Mouse (Mus musculus): ENCODE measurements around the gene Polr2g. TPM values are rescaled to one million over a fixed set of nuclear protein-coding genes. Genes with fewer than 3 reads are reported as not detected.
A peak's percentile ranks its signal among the peaks of the same experiment; 100 is the strongest.

The Polr2g gene
- polyA plus RNA-seq (2015; fragmentation: Nextera tagmentation; extraction: Ambion mirVana), result 136 and 140 TPM in 2 replicates

- Histone ChIP-seq H3K27me3 (ENCODE audit: control insufficient read depth, insufficient read depth, low read depth, low read length) (no peaks in the 10 kb centered on the region), H3K36me3 (ENCODE audit: control insufficient read depth, insufficient read depth, low read length) (peaks cover 16% of the 10 kb centered on the region), H3K4me2 (ENCODE audit: low read length) (peak within 1 kb of the TSS; percentile 93), H3K9ac (ENCODE audit: low read depth, low read length) (peak within 1 kb of the TSS; percentile 72), H3K4me1 (ENCODE audit: control insufficient read depth, insufficient read depth, low read length) (peaks cover 25% of the 10 kb centered on the region), H3K9me3 (replicated peaks; ENCODE audit: control insufficient read depth, low read length, poor library complexity, severe bottlenecking) (no peaks in the 10 kb centered on the region), H3K4me3 (ENCODE audit: low read depth, low read length) (peak within 1 kb of the TSS; percentile 68), H3K27ac (ENCODE audit: low read length) (peak within 1 kb of the TSS; percentile 60)
- ATAC-seq, result peak; percentile 75
- 2% methylated on average over 25 of the region's 25 CpGs for WGBS
These were observed at the start of gene Polr2g for GRCm38 (mm10) chr19:8798264-8798946. Gene Polr2g (minus strand): TSS chr19:8798577.

GRCm38 (mm10) chr19:8844371-8845129 lies 46.2 kb upstream of the Polr2g start:
- ATAC-seq, result no peak
- peaks cover 11% of the 10 kb centered on the region for H3K4me1 ChIP-seq (ENCODE audit: control insufficient read depth, insufficient read depth, low read length)
- H3K9me3 ChIP-seq (replicated peaks; ENCODE audit: control insufficient read depth, low read length, poor library complexity, severe bottlenecking), result no peaks in the 10 kb centered on the region
- peaks cover 28% of the 10 kb centered on the region for H3K36me3 ChIP-seq (ENCODE audit: control insufficient read depth, insufficient read depth, low read length)
- H3K27me3 ChIP-seq (ENCODE audit: control insufficient read depth, insufficient read depth, low read depth, low read length), result no peaks in the 10 kb centered on the region
- peak overlapping the region; percentile 39; the same call in 1 of the 2 replicates for H3K9ac ChIP-seq (ENCODE audit: low read depth, low read length)
- 53% methylated on average over 5 of the region's 5 CpGs for WGBS
- H3K4me3 ChIP-seq (ENCODE audit: low read depth, low read length), result no peak overlapping the region
- H3K4me2 ChIP-seq (ENCODE audit: low read length), result no peak overlapping the region
- H3K27ac ChIP-seq (ENCODE audit: low read length), result no peak overlapping the region

- H3K27me3 ChIP-seq (ENCODE audit: control insufficient read depth, insufficient read depth, low read depth, low read length), result no peaks in the 10 kb centered on the region
- H3K4me3 ChIP-seq (ENCODE audit: low read depth, low read length), result no peak overlapping the region
- H3K9me3 ChIP-seq (replicated peaks; ENCODE audit: control insufficient read depth, low read length, poor library complexity, severe bottlenecking), result no peaks in the 10 kb centered on the region
- WGBS, result 87% methylated on average over 6 of the region's 6 CpGs
- peaks cover 11% of the 10 kb centered on the region for H3K4me1 ChIP-seq (ENCODE audit: control insufficient read depth, insufficient read depth, low read length)
- H3K36me3 ChIP-seq (ENCODE audit: control insufficient read depth, insufficient read depth, low read length), result peaks cover 19% of the 10 kb centered on the region
- H3K4me2 ChIP-seq (ENCODE audit: low read length), result no peak overlapping the region
- H3K27ac ChIP-seq (ENCODE audit: low read length), result no peak overlapping the region
- ATAC-seq, result no peak
- H3K9ac ChIP-seq (ENCODE audit: low read depth, low read length), result no peak overlapping the region
These were observed 44.6 kb upstream of the Polr2g start for GRCm38 (mm10) chr19:8842961-8843360.

- Histone ChIP-seq H3K27me3 (ENCODE audit: control insufficient read depth, insufficient read depth, low read depth, low read length) (no peaks in the 10 kb centered on the region), H3K4me3 (ENCODE audit: low read depth, low read length) (peak overlapping the region; percentile 67), H3K9ac (ENCODE audit: low read depth, low read length) (peak overlapping the region; percentile 92), H3K27ac (ENCODE audit: low read length) (peak overlapping the region; percentile 95), H3K36me3 (ENCODE audit: control insufficient read depth, insufficient read depth, low read length) (peaks cover 7% of the 10 kb centered on the region), H3K4me1 (ENCODE audit: control insufficient read depth, insufficient read depth, low read length) (peaks cover 11% of the 10 kb centered on the region), H3K4me2 (ENCODE audit: low read length) (peak overlapping the region; percentile 87), H3K9me3 (replicated peaks; ENCODE audit: control insufficient read depth, low read length, poor library complexity, severe bottlenecking) (no peaks in the 10 kb centered on the region)
- WGBS, result 91% methylated on average over 7 of the region's 7 CpGs
- ATAC-seq, result no peak
These were observed 42.6 kb upstream of the Polr2g start for GRCm38 (mm10) chr19:8841012-8841411.

- no peaks in the 10 kb centered on the region for H3K9me3 ChIP-seq (replicated peaks; ENCODE audit: control insufficient read depth, low read length, poor library complexity, severe bottlenecking)
- peak overlapping the region; percentile 92 for H3K9ac ChIP-seq (ENCODE audit: low read depth, low read length)
- H3K27me3 ChIP-seq (ENCODE audit: control insufficient read depth, insufficient read depth, low read depth, low read length), result no peaks in the 10 kb centered on the region
- H3K27ac ChIP-seq (ENCODE audit: low read length), result peak overlapping the region; percentile 95
- peaks cover 5% of the 10 kb centered on the region for H3K36me3 ChIP-seq (ENCODE audit: control insufficient read depth, insufficient read depth, low read length)
- H3K4me2 ChIP-seq (ENCODE audit: low read length), result peak overlapping the region; percentile 87
- H3K4me1 ChIP-seq (ENCODE audit: control insufficient read depth, insufficient read depth, low read length), result peaks cover 11% of the 10 kb centered on the region
- peak; percentile 36 for ATAC-seq
- H3K4me3 ChIP-seq (ENCODE audit: low read depth, low read length), result peak overlapping the region; percentile 67
- WGBS, result 10% methylated on average over 29 of the region's 29 CpGs
These were observed 41.8 kb upstream of the Polr2g start for GRCm38 (mm10) chr19:8839908-8840791.

GRCm38 (mm10) chr19:8839103-8839907 lies 40.9 kb upstream of the Polr2g start, which contains the start of gene Gng3:
Gene Gng3 (minus strand): TSS chr19:8839194.
- Histone ChIP-seq H3K4me1 (ENCODE audit: control insufficient read depth, insufficient read depth, low read length) (peaks cover 11% of the 10 kb centered on the region), H3K9ac (ENCODE audit: low read depth, low read length) (peak within 1 kb of the TSS; percentile 92), H3K4me3 (ENCODE audit: low read depth, low read length) (peak within 1 kb of the TSS; percentile 67), H3K36me3 (ENCODE audit: control insufficient read depth, insufficient read depth, low read length) (peaks cover 11% of the 10 kb centered on the region), H3K27ac (ENCODE audit: low read length) (peak within 1 kb of the TSS; percentile 95), H3K4me2 (ENCODE audit: low read length) (peak within 1 kb of the TSS; percentile 87), H3K9me3 (replicated peaks; ENCODE audit: control insufficient read depth, low read length, poor library complexity, severe bottlenecking) (no peaks in the 10 kb centered on the region), H3K27me3 (ENCODE audit: control insufficient read depth, insufficient read depth, low read depth, low read length) (no peaks in the 10 kb centered on the region)
- 24% methylated on average over 11 of the region's 11 CpGs for WGBS
- ATAC-seq, result peak; percentile 93

GRCm38 (mm10) chr19:8838041-8838730 lies 39.8 kb upstream of the Polr2g start:
- ATAC-seq, result 0 out of 2 replicates have a peak, but pooled peaks have one; percentile 15
- Histone ChIP-seq H3K4me2 (ENCODE audit: low read length) (peak overlapping the region; percentile 87), H3K9ac (ENCODE audit: low read depth, low read length) (peak overlapping the region; percentile 92), H3K9me3 (replicated peaks; ENCODE audit: control insufficient read depth, low read length, poor library complexity, severe bottlenecking) (no peaks in the 10 kb centered on the region), H3K4me1 (ENCODE audit: control insufficient read depth, insufficient read depth, low read length) (peaks cover 11% of the 10 kb centered on the region), H3K4me3 (ENCODE audit: low read depth, low read length) (peak overlapping the region; percentile 67), H3K27ac (ENCODE audit: low read length) (peak overlapping the region; percentile 95), H3K27me3 (ENCODE audit: control insufficient read depth, insufficient read depth, low read depth, low read length) (no peaks in the 10 kb centered on the region), H3K36me3 (ENCODE audit: control insufficient read depth, insufficient read depth, low read length) (peaks cover 14% of the 10 kb centered on the region)
- 4% methylated on average over 15 of the region's 15 CpGs for WGBS

Measured in midbrain, embryonic 16.5 days (tissue).